Mouse (Mus musculus): Measurements from ENCODE around the gene Tmem181a. TPM values are rescaled to one million over a fixed set of nuclear protein-coding genes. Genes with fewer than 3 reads are reported as not detected.
"Not testable (repeated sequence)": the region's sequence is repeated elsewhere in the genome, so short reads cannot be mapped to it uniquely, and the experiment has no call there.

Gene Tmem181a
- polyA plus RNA-seq, 1 experiment from 2014 or later = 15.8 TPM

- not testable (repeated sequence) for H3K4me1 ChIP-seq (ENCODE audit: control insufficient read depth, insufficient read depth, low read length); H3K4me2 ChIP-seq (replicated peaks; ENCODE audit: low read depth, low read length); ATAC-seq (ENCODE audit: low FRiP score, low TSS enrichment); H3K9ac ChIP-seq (ENCODE audit: low read depth, low read length); H3K4me3 ChIP-seq (ENCODE audit: low read length); H3K27ac ChIP-seq (ENCODE audit: low read depth, low read length); H3K36me3 ChIP-seq (ENCODE audit: control insufficient read depth, insufficient read depth, low read length); H3K9me3 ChIP-seq (ENCODE audit: control insufficient read depth, low read length); H3K27me3 ChIP-seq (ENCODE audit: control insufficient read depth, insufficient read depth, low read length)
- WGBS = no CpG with 5 or more reads among the region's 12 CpGs
These were observed 86.1 kb downstream of the Tmem181a start for GRCm38 (mm10) chr17:6342606-6343294.

- not testable (repeated sequence) for H3K9ac ChIP-seq (ENCODE audit: low read depth, low read length); H3K36me3 ChIP-seq (ENCODE audit: control insufficient read depth, insufficient read depth, low read length); H3K9me3 ChIP-seq (ENCODE audit: control insufficient read depth, low read length); H3K4me2 ChIP-seq (replicated peaks; ENCODE audit: low read depth, low read length); H3K4me3 ChIP-seq (ENCODE audit: low read length); H3K4me1 ChIP-seq (ENCODE audit: control insufficient read depth, insufficient read depth, low read length); H3K27me3 ChIP-seq (ENCODE audit: control insufficient read depth, insufficient read depth, low read length); ATAC-seq (ENCODE audit: low FRiP score, low TSS enrichment); H3K27ac ChIP-seq (ENCODE audit: low read depth, low read length)
- 83% methylated on average over 10 of the region's 10 CpGs for WGBS
These were observed 98.6 kb downstream of the Tmem181a start for GRCm38 (mm10) chr17:6355256-6355655.

Other genes with a start within 250 kb of the Tmem181a start
- 4.3 and 6.6 TPM in 2 replicates for gene Serac1, start 177.1 kb upstream of the Tmem181a start, polyA plus RNA-seq (2014; fragmentation: Nextera tagmentation; extraction: Ambion mirVana)
- 180 and 218 TPM in 2 replicates for gene Gtf2h5, start 177.1 kb upstream of the Tmem181a start, polyA plus RNA-seq (2014; fragmentation: Nextera tagmentation; extraction: Ambion mirVana)
- gene Tulp4, start 150.4 kb upstream of the Tmem181a start, polyA plus RNA-seq (2014; fragmentation: Nextera tagmentation; extraction: Ambion mirVana) = 73.7 and 86.4 TPM in 2 replicates
- 17.5 and 20.2 TPM in 2 replicates for gene Dynlt1a, start 60.6 kb downstream of the Tmem181a start, polyA plus RNA-seq (2014; fragmentation: Nextera tagmentation; extraction: Ambion mirVana)
- 506 and 609 TPM in 2 replicates for gene Dynlt1b, start 173.3 kb downstream of the Tmem181a start, polyA plus RNA-seq (2014; fragmentation: Nextera tagmentation; extraction: Ambion mirVana)

All from kidney, embryonic 14.5 days (tissue).